Mouse (Mus musculus): ENCODE data around the gene Kcnq1. TPM values are rescaled to one million over a fixed set of nuclear protein-coding genes. Genes with fewer than 3 reads are reported as not detected.

Kcnq1 gene
- 15.6 and 17.1 TPM in 2 replicates for polyA plus RNA-seq (2012; rRNA removed)

GRCm38 (mm10) chr7:143106062-143106461, at the start of gene Kcnq1:
Kcnq1 (plus strand) TSS chr7:143106362.

DNA sequence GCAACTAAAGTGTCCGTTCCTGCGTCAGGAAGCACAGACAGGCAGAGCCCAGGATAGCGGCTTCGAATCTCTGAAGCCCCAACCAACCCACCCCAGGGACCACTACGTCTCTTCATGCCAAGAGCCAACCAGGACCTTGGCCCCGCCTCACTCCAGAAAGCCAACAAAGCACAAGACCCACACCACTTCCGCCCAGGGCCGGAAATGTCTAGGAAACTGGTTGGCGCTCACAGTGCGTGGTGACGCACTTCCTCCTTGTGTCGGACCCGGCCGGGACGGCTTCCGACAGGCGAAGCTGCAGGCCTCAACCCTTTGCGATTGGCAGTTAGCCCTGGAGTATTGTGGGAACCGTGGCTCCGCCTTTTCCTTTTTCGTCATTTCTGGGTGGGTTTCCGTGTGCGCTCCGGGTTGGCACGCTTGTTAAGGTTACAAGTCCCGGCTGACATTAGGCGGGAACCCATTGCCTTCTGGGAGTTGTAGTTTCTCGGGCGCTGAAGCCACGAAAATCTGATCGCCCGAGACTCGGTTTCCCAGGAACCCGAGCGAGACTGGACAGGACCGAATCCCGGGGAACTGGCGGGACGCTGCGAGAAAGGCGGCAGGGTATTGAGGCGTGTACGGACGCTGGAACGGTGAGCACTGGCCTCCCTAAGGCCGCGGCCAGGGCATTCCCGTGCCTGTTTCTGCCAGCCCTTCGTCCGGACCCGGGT, 37.1 kb upstream of the Kcnq1 start, which contains the start of gene Tssc4:
Tssc4 (plus strand) TSS at position 368 of the 710 bp plus-strand sequence.

DNA sequence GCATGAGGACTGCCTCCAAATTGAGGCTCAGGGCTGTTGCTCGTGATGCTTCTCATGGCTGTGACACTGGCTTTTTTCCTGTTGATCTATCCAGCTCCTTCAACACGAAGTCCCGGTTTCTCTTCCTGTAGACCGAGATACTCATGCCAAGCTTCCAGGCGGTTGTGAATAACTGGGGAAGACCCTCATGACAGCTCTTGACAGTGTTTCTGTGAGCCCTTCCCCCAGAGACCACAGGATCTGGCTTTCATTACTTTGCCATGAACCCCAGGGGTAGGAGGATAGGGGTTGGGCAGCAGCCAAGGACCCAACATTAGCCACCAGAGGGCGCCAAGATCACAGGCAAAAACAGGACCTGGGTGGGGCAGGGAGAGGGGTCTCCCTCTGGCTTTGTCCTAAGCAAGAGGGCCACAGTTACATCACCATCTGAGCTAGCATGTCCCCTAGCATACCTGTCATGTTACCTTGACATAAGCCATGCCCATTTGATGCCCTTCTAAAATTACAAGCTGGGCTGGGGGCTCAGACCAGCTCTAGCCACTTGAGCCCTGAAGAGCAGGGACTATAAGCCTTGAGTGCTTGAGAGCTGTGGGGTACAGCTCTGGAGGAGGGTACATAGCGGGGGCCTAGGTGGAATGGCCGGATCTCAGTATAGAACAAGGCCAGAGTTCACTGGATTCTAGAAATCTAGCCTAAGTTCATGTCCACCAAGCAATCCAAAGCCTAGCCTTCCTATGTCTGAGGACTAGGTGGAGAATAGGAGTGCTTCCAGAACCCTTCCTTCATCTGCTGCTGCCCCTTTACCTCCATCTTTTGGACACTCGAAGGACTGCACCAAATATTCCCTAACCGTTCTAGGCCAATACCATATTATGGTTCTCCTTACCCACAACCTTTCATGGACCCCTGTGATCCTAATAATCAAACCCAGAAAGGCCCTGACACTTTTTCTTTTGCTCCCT, 11.3 kb upstream of the Kcnq1 start, which contains the start of gene Trpm5:
Trpm5 (minus strand) TSS at position 51 of the 962 bp plus-strand sequence.

DNA sequence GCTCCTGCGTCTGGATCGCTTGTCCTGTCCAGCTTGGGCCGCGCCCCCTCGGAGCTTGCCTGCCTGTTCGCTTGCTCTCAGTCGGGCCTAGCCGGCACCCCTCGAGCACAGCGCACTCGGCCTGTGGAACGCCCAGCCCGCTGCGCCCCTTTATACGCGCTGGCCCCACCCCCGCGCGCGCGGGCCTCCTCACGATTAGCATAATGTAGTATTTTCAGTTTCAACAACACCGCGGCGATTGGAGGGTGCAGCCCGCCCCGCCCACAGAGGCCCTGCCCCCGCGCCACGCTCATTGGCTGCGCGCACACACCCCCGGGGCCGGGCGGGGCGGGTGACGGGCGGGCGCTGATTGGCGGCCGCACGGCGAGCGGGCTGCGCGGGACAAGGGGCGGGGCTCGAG, 354.7 kb downstream of the Kcnq1 start, which contains the start of gene Cdkn1c:
Cdkn1c (minus strand) TSS at position 177 of the 400 bp plus-strand sequence.

GRCm38 (mm10) chr7:143473347-143474101, 367.4 kb downstream of the Kcnq1 start, which contains the start of gene Slc22a18:
Slc22a18 (plus strand) TSS chr7:143473736.

Other genes with a start within 250 kb of the Kcnq1 start
- gene Th, start 175.2 kb upstream of the Kcnq1 start, polyA plus RNA-seq (2012; rRNA removed): 1.7 and 3.4 TPM in 2 replicates
- gene Ascl2, start 137.1 kb upstream of the Kcnq1 start, polyA plus RNA-seq (2012; rRNA removed): 3.4 and 4.1 TPM in 2 replicates
- 1.1 and 1.5 TPM in 2 replicates for gene Tspan32, start 101.3 kb upstream of the Kcnq1 start, polyA plus RNA-seq (2012; rRNA removed)
- 981 and 1,285 TPM in 2 replicates for gene Cd81, start 53.6 kb upstream of the Kcnq1 start, polyA plus RNA-seq (2012; rRNA removed)
- gene Tssc4, start 37.1 kb upstream of the Kcnq1 start, polyA plus RNA-seq (2012; rRNA removed): 135 and 153 TPM in 2 replicates
- 0.98 and 1.1 TPM in 2 replicates for gene Trpm5, start 11.7 kb upstream of the Kcnq1 start, polyA plus RNA-seq (2012; rRNA removed)

Measured in ovary, adult 2 months (tissue).